15 mouse cellular contexts compared by ENCODE assay signal in genomic region chr11:70297405-70297804, GRCm38 (mm10). TPM values are rescaled to one million over a fixed set of nuclear protein-coding genes. Genes with fewer than 3 reads are reported as not detected.
A peak's percentile ranks its signal among the peaks of the same experiment; 100 is the strongest.
DNase-seq lines count a peak whose midpoint lies in the region; ATAC-seq and TF ChIP-seq lines count a peak whose summit lies in the region.
"Had no signal": no experiment of that assay in that cellular context is flagged by ENCODE, and none has a peak within 500 bp of the region (broad histone marks: within the 10 kb centered on the region; RNA-seq: fewer than 3 reads in every experiment).

No protein-coding gene starts in this region.

- no peak for TF ChIP-seq POLR2A in bone marrow, adult 2 months (IDR thresholded peaks at IDR 0.05; ENCODE audit: borderline replicate concordance, control insufficient read depth, low read depth, low read length)

- H3K4me3 ChIP-seq in bone marrow, adult 2 months (replicated peaks; ENCODE audit: control insufficient read depth, low read depth, low read length), result no peak overlapping the region
- no peak overlapping the region for H3K4me3 ChIP-seq in midbrain, embryonic 15.5 days
- H3K4me3 ChIP-seq: midbrain, embryonic 12.5 days had no signal

- WGBS in bone marrow, adult 2 months, result 20% methylated on average over 4 of the region's 4 CpGs
- 66% methylated on average over 4 of the region's 4 CpGs for WGBS in midbrain, embryonic 15.5 days

- no peaks in the 10 kb centered on the region for H3K27me3 ChIP-seq in midbrain, embryonic 15.5 days (replicated peaks)
- H3K27me3 ChIP-seq: midbrain, embryonic 12.5 days had no signal

- H3K27ac ChIP-seq in bone marrow, adult 2 months (ENCODE audit: control insufficient read depth, insufficient read depth, low read depth, low read length, poor library complexity), result 0 out of 2 replicates have a peak overlapping the region, but pooled peaks have one; percentile 12
- H3K27ac ChIP-seq in midbrain, embryonic 15.5 days, result no peak overlapping the region
- H3K27ac ChIP-seq: midbrain, embryonic 12.5 days had no signal

- H3K4me2 ChIP-seq in midbrain, embryonic 15.5 days, result no peak overlapping the region
- H3K4me2 ChIP-seq: midbrain, embryonic 12.5 days had no signal

- H3K9ac ChIP-seq in midbrain, embryonic 15.5 days, result no peak overlapping the region
- H3K9ac ChIP-seq: midbrain, embryonic 12.5 days had no signal

- TF ChIP-seq CTCF in bone marrow, adult 2 months (IDR thresholded peaks at IDR 0.05; ENCODE audit: control insufficient read depth, insufficient read depth, low read length), result no peak

- no peaks in the 10 kb centered on the region for H3K9me3 ChIP-seq in midbrain, embryonic 15.5 days
- H3K9me3 ChIP-seq: midbrain, embryonic 12.5 days had no signal

- no peak for ATAC-seq in midbrain, embryonic 15.5 days (replicated peaks)

- H3K36me3 ChIP-seq in midbrain, embryonic 15.5 days (replicated peaks), result no peaks in the 10 kb centered on the region
- H3K36me3 ChIP-seq: midbrain, embryonic 12.5 days had no signal

- peaks cover 2% of the 10 kb centered on the region for H3K4me1 ChIP-seq in bone marrow, adult 2 months (ENCODE audit: control insufficient read depth, insufficient read depth, low read length)
- no peaks in the 10 kb centered on the region for H3K4me1 ChIP-seq in midbrain, embryonic 15.5 days
- H3K4me1 ChIP-seq: midbrain, embryonic 12.5 days had no signal

- peak; percentile 92 for DNase-seq in heart, adult 11 months
- no peak for DNase-seq in heart, postnatal 4 days
- DNase-seq in kidney, postnatal 36 days, result peak; percentile 7 to 14
- no peak for DNase-seq in kidney, adult 8-10 months
- peak; percentile 42 for DNase-seq in naive thymus-derived CD4-positive, alpha-beta T cell, adult 2 months (ENCODE audit: low read depth)
- no peak for DNase-seq in T-cell, adult 2 months (ENCODE audit: low spot score)
- DNase-seq: cerebellum, adult 8-10 months had no signal

RNA-seq across cellular contexts. Expression of gene Alox12e, which starts 25.0 kb away (rescaled TPM):
- under 1 TPM in 1 of 2 experiments, not detected in 1; 0.20 TPM for total RNA-seq in heart, postnatal 4 days (2021)
- polyA plus RNA-seq in bone marrow, adult 2 months (2011; ENCODE audit: insufficient read depth, insufficient read length, low replicate concordance, missing spikeins), result not detected in 2 replicates
- 0.22 TPM in 1 of 2 replicates, not detected in the other for polyA plus RNA-seq in midbrain, embryonic 15.5 days (2015; fragmentation: Nextera tagmentation; extraction: Ambion mirVana)
- total RNA-seq: hematopoietic stem cell, adult 5-6 weeks; layer of hippocampus, postnatal 10 days had no signal
- polyA plus RNA-seq: activated CD4-positive, CD25-positive, alpha-beta regulatory T cell, adult 4 months; midbrain, embryonic 12.5 days; neural tube, embryonic 11.5 days had no signal

RNA-seq across cellular contexts. Expression of gene Alox12, which starts 42.3 kb away (rescaled TPM):
- 1 to 10 TPM; 2.8 to 3.0 TPM for total RNA-seq in heart, postnatal 4 days (2021)
- polyA plus RNA-seq in bone marrow, adult 2 months (2011; ENCODE audit: insufficient read depth, insufficient read length, low replicate concordance, missing spikeins), result 46.3 and 82.5 TPM in 2 replicates
- 0.49 and 0.74 TPM in 2 replicates for polyA plus RNA-seq in midbrain, embryonic 15.5 days (2015; fragmentation: Nextera tagmentation; extraction: Ambion mirVana)
- polyA plus RNA-seq: activated CD4-positive, CD25-positive, alpha-beta regulatory T cell, adult 4 months had no signal

RNA-seq across cellular contexts. Expression of gene Alox15, which starts 54.4 kb away (rescaled TPM):
- under 1 TPM; 0.19 to 0.52 TPM for total RNA-seq in heart, postnatal 4 days (2021)
- polyA plus RNA-seq in bone marrow, adult 2 months (2011; ENCODE audit: insufficient read depth, insufficient read length, low replicate concordance, missing spikeins), result 2.0 and 3.5 TPM in 2 replicates
- 0.06 TPM in 1 of 2 replicates, not detected in the other for polyA plus RNA-seq in midbrain, embryonic 15.5 days (2015; fragmentation: Nextera tagmentation; extraction: Ambion mirVana)
- total RNA-seq: layer of hippocampus, postnatal 10 days; left cerebral cortex, postnatal 25 days had no signal
- polyA plus RNA-seq: neural tube, embryonic 11.5 days had no signal

RNA-seq across cellular contexts. Expression of gene Rnasek, which starts 57.8 kb away (rescaled TPM):
- total RNA-seq in heart, postnatal 4 days (2021), result 10 to 100 TPM; 95.8 to 96.1 TPM
- polyA plus RNA-seq in bone marrow, adult 2 months (2011; ENCODE audit: insufficient read depth, insufficient read length, low replicate concordance, missing spikeins), result 116 and 167 TPM in 2 replicates
- 351 and 366 TPM in 2 replicates for polyA plus RNA-seq in midbrain, embryonic 15.5 days (2015; fragmentation: Nextera tagmentation; extraction: Ambion mirVana)

RNA-seq across cellular contexts. Expression of gene Gm21988, which starts 57.8 kb away (rescaled TPM):
- total RNA-seq in heart, postnatal 4 days (2021), result 1 to 10 TPM; 2.4 to 2.6 TPM
- 4.8 TPM in 1 of 2 replicates, not detected in the other for polyA plus RNA-seq in bone marrow, adult 2 months (2011; ENCODE audit: insufficient read depth, insufficient read length, low replicate concordance, missing spikeins)
- polyA plus RNA-seq in midbrain, embryonic 15.5 days (2015; fragmentation: Nextera tagmentation; extraction: Ambion mirVana), result 13.0 and 14.1 TPM in 2 replicates

Comparison
In these comparisons a context has a peak if more than half of its experiments do, and no peak if none do; other contexts are left out.
1. DNase-seq: peak in heart, adult 11 months (single experiment), kidney, postnatal 36 days (2 of 2) and naive thymus-derived CD4-positive, alpha-beta T cell, adult 2 months (single experiment); none in heart, postnatal 4 days (single experiment), kidney, adult 8-10 months (0 of 2) and T-cell, adult 2 months (single experiment).
2. RNA of gene Alox12, which starts 42.3 kb away (polyA plus RNA-seq): 46.3 to 82.5 TPM in bone marrow, adult 2 months; 0.49 to 0.74 TPM in midbrain, embryonic 15.5 days; every median in the first group is over 10 times any median in the second.